Mouse (Mus musculus) cerebral cortex, adult 2 months (tissue): ENCODE measurements around the gene Ppip5k1.

Experiments used
- WGBS: fragments of 180-500 bp; shearing (Covaris S2); methylation state at CpG from one replicate; pipeline ENCODE4 v1.1.7; 2018; 5-methylcytosine and 5-hydroxymethylcytosine counted together

Gene Ppip5k1

DNA sequence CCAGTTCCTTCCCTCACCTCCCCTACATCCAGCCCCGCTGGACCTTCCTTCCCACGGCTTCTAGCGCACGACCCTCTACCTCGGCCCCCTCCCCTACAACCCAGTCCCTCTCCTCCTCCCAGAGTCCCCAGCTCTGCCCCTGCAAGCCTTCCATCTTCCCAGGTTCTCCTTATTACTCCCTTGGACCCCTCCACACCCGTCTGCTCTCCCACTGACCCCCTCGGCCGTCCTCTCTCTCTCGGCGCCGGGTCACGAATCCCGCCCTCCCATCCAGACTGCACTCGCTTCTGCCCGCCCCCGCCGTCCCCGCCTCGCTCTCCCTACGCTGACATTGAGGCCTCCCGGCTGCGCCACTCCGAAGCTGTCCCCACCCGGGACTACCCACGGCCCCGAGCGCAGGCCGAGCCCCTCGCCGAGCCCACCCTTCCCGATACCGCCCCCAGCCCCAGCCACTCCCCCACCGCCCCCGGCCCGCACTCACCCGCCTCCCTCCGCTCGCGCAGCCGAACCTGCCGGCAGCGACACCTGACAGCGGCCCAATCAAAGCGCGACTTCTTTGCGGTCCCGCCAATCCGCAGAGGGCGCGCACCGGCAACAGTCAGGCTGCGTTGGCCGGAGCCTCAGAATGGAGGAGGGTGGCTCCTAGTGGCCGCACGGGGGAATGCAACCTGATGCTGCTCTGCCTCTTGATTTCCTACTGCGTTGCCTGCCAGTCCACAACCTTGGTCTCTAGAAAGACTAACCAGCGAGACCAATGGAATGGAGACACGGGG lies at the start of gene Ppip5k1:
Gene Ppip5k1, minus strand, starts transcription at position 577 of the 773 bp plus-strand sequence.
- under 1% methylated on average over 57 of the region's 58 CpGs for WGBS

DNA sequence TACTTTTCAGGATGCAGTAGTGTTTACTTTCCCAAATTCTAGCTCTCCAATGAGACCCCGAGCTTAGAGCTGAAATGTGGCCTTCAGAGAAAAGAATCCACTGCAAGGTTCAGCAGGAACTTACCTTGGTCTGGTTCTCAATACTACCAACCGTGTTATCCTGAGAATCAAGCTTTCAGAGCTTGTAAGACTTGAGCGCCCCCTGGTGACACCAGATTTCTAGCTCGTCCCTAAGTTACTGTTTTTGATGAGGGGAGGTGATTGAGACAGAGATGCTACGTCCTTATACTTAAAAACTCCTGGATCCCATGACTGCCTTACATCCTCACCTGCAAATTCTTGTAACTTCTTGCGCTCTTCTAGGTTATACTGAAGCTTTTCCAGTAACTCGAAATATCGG lies 41.4 kb upstream of the Ppip5k1 start:
- 13% methylated on average over 8 of the region's 8 CpGs for WGBS

DNA sequence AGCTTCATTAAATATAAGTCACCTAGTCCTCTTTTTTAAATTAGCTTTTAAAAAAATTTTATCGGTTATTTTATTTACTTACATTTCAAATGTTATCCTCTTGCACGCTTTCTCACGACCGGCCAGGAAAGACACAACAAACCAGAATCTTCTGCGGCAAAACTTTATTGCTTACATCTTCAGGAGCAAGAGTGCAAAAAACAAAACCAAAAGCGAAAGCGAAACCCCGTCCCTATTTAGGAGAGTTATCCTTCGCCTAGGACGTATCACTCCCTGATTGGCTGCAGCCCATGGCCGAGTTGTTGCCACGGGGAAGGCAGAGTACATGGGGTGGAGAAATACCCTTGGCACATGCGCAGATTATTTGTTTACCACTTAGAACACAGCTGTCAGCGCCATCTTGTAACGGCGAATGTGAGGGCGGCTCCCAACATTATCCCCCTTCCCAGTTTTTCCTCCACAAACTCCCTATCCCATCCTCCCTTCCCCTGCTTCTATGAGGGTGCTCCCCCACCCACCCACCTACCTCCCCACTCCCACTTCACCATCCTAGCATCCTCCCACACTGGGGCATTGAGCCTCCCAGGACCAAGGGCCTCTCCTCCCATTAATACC lies 31.9 kb upstream of the Ppip5k1 start, which contains the start of gene Strc:
Gene Strc, minus strand, starts transcription at position 208 of the 615 bp plus-strand sequence.
- 93% methylated on average over 17 of the region's 17 CpGs for WGBS

DNA sequence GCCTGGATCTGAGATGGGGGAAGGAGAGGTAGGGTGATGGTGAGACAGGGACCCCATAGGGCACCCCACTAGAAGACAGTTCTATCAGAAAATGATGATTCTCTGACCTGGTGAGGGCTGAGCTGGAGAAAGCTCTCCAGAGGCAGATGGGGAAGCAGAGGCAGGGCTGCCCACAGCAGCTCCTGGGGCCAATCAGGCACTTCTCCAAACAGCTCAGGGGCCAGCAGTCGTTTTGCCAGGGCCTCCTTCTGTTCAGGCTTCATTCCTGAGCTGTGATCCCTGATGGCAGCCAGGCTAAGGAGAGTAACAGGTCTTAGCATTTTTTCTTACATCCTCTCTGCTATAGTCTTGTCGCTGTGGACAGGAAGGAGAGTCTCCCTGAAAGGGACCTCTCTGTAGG lies 19.6 kb upstream of the Ppip5k1 start:
- 50% methylated on average over 2 of the region's 2 CpGs for WGBS

DNA sequence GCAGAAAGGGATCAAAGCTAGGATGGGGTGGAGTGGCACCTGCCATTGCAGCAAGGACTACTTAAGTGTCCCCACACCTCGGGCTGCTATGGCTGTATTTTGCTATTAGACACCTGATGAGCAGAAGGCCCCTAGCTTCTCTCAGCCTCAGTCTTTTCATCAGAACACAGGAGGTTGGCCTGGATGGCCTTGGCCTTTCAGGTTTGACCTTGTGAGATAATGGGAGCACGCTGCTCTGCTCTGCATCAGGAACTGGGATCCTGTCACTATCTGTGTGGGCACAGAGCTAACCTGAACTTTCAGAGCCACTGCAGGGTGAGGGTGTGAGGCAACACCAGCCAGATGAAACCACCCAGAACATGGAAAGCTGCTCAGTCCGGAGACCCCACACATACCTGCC lies 17.1 kb upstream of the Ppip5k1 start:
- WGBS, result 87% methylated on average over 3 of the region's 3 CpGs

DNA sequence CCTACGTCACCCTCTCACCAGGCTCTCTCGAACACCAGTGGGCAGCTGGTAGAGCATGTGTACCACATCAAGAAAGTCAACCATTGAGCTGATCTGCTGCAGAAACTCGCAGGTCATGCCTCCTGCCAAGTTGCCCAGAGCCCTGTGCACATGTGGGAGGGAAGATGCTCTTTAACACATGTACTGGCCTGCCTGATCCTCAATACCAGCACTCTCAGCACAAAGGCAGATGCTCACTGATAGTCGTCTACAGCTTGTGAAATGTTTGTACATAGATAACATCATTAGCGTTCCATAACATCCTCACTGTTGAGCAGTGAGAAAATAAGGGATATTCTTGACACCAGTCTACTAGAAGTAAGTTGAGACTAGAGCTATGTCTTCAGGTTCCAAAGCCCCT lies 15.7 kb upstream of the Ppip5k1 start:
- WGBS, result 87% methylated on average over 5 of the region's 5 CpGs

DNA sequence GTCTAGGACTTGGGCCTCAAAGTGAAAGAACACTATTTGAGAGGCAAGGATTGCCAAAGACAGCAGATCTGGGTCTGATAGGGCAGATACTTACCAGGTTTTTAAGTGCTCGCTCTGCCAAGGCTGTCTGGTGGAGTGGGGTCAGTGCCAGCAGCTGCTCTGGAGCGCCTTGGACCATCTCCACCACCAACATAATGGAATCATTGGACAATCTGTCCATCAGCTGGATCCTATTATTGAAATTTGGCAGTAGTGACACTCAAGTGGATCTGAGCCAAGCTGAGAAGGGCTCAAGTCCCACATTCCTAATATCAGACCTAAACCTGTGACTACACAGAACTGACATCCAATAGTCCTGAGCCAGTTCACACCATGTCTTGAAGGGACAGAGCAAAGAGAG lies 13.6 kb upstream of the Ppip5k1 start:
- WGBS, result 66% methylated on average over 2 of the region's 2 CpGs

DNA sequence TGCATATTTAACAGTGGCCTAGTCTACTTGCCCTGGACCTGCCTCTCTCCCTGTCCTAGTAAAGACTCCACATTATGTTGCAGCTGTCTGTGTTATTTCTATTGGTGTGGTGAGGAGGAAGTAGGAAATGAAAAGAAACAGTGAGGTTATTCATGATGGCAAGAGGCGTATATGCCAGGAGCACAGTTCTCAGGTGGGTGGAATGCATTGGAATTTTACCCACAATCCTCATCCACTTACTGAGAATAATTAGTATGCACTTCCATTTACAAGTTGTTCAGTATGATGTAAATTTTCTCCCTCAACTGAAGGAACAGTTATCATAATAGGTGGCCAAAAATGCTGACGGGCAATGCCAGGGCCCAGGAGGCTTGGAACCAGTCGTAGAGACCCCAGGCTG lies 8.5 kb upstream of the Ppip5k1 start:
- 43% methylated on average over 3 of the region's 3 CpGs for WGBS

DNA sequence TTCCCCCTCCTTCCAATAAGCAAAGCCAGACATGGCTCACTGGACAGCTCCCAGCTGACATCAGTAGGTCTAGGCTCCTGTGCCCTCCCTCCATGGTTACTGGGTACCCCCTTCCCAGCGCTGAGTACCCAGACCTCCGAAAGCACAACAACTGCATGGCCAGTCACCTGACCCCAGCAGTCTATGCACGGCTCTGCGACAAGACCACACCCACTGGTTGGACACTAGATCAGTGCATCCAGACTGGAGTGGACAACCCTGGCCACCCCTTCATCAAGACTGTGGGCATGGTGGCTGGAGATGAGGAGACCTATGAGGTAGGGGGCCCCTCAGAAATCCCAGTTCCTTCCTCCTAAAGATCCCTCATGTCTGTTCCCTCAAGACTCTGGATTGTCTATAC lies 4.3 kb upstream of the Ppip5k1 start:
- WGBS, result 33% methylated on average over 4 of the region's 4 CpGs

DNA sequence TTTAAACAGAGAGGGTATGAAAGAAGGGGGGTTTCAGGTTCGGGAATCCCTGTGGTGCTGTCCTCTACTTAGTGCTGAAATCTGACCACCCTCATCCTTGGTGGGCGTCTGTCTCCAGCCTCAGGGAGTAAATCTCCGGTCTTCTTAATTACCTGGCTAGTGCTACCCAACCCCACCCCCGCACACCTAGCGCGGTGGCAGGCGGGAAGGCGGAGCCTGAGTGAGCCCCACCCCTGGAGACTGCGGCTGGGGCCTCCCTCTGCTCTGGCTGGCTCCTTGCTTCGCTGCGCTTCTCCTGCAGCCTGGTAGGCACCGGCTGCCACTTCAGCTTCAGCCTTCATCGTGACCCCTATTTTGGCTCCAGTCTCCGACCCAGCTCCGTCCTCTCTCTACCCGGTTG lies 3.2 kb upstream of the Ppip5k1 start:
- WGBS, result 1% methylated on average over 16 of the region's 16 CpGs

DNA sequence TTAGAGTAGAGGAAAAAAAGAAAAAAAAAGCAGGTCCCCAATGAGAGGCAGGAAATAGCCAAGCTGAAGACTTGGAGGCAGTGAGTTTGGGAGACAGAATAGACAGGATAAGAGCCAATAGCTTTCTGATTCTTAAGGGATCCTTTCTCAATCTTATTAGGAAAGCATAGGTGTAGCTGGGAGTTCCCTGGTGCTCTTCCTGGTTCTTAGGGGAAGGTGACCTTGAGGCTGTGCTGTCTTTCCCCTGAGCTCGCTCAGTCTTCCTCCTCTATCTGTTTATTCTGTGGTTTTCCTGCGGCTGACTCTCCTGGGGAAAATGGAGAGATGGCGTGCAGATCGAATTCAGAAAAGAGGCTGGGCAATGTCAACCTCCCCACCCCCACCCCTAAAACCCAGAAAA lies 2.8 kb upstream of the Ppip5k1 start:
- WGBS, result 3% methylated on average over 4 of the region's 4 CpGs

DNA sequence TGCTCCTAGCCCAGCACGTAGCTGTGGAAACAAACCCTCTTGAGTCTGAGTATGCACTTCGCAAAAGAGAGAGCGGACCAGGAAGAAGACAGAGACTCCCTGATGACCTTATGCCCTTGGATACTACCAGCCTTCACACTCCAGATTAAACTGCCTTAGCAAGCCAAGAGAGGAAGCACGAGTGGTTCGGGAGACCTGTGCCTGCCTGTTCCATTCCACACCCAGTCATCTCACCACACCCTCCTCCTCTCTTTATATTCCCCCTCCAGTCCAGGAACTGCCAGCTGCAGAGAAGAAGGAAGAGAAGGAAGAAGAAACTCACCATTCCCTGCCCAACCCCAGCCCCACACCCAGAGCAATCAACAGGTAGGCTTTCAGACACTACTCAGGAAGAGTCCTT lies 2.3 kb upstream of the Ppip5k1 start, which contains the start of gene Ckmt1:
Gene Ckmt1, plus strand, starts transcription at position 221 of the 400 bp plus-strand sequence.
- WGBS, result 60% methylated on average over 5 of the region's 5 CpGs

DNA sequence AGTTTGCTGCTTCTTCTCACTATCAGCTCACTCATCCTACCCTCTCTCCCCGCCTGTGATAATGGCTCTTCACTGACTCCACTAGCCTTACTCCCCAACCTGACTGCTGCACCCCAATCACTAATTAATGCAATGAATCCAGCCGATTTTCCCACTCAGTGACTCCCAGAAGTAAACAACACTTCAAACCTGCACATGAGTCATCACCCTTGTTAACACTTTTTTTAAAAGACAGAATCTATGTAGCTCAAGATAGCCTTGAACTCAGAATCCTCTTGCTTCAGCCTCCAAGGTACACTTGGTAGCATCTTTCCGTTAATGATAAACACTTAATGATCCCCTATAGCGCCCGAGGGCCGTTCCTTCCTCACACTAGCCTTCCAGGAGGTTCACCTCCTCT lies 818 bp downstream of the Ppip5k1 start:
- WGBS, result 3% methylated on average over 6 of the region's 6 CpGs

DNA sequence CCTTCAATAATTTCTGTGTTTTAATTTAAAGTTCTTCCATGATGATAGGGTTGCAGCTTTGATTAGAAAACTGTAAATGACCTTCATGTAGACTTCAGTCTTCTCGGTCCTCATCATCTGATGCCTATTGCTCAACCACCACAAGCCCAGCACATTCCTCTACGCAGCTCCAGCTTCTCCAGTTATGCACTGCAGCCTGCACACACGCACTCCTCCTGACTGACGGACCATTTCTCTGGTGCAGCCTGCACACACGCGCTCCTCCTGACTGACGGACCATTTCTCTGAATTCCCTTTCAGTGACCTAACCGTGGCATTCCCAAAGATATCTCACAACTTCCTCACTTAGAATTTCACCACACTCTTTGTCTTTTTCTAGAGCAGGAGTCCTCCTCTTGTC lies 2.0 kb downstream of the Ppip5k1 start:
- WGBS, result 62% methylated on average over 8 of the region's 8 CpGs

DNA sequence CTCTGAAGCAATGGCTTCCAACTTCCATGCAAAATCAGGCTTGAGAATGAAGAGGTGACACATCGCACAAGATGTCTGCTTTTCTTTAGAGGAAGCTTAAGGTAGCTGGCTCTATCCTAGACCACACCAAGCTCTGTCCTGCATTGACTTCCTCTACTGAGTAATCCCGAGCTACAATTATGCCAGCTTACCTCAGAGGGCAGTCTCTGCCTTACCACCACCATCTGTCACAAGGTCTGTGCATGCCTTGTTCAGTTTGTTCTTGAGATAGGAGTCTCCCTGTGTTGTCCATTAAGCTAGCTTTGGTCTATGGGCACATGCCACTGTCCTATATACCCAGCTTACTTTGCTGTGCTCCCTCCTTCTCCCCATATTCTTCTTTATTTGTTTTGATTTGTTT lies 25.7 kb downstream of the Ppip5k1 start:
- 83% methylated on average over 2 of the region's 2 CpGs for WGBS

DNA sequence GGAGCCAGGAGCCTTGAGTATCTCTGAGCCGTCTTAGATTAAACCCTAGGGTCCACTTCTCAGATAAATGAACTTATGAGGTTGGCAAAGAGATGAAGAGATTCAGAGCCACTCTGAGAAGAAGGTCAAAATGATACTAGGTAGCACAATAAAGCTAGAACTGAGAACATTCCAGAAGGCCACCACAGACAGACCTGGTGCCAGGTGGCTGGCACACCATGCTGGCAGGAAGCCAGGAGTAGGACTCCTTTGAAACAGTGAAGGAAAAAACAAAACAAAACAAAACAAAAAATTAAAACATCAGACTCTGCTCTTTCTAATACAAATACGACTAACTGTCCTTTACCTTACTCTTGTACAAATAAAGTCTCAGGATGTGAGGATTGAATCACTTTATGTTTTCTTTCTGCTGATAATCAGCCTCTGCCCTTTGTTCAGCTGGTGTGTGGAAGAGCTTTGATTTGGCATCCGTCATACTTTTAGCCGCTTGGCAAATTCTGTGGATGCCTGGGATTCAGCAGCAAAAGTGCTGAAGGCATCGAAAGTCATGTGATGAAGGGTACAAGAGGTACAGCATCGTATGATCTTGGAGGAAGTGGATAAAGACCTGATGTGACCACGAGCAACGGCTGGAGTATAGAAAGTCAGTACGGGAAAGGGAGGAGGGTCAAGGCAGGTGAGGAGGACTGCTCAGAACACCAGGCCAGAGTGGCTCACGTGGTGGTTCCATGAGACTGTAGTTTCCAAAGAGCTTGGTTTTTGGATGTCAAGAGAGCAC lies 31.3 kb downstream of the Ppip5k1 start:
- WGBS, result 84% methylated on average over 10 of the region's 10 CpGs

DNA sequence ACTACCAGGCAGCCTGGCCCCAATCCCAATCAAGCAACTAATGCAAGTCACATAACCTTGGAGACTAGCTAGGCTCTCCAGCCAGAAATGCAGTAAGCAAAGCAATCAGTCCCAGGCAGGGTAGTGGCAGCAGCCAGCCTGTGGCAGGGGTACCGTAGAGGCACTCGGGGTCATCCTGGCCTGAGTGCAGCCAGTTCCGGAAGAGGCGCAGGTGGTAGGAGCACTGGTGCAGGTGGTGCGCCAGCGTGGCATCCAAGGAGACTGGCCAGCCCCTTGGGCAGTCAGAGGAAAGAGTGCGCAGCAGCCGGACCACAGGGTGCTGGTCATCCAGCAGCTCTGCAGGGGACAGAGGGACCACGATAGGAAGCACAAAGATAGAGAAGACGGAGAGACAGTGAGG lies 32.2 kb downstream of the Ppip5k1 start:
- WGBS, result 79% methylated on average over 10 of the region's 10 CpGs

DNA sequence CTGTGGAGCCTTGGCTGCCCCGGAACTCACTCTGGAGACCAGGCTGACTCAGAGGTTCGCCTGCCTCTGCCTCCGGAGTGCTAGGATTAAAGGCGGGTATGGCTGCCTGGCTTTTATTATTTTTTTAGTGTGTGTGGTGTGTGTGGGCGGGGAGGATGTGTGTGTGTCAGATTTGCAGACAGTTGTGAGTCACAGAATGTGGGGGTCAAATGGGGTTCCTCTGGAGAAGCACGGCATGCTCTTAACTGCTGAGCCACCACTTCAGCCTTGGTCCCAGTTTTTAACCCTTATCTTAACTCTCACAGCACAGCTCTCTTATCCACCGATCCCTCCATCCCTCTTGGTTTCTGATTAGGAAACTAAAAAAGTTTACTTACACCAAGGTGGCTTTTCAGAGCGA lies 38.9 kb downstream of the Ppip5k1 start:
- 72% methylated on average over 8 of the region's 8 CpGs for WGBS

DNA sequence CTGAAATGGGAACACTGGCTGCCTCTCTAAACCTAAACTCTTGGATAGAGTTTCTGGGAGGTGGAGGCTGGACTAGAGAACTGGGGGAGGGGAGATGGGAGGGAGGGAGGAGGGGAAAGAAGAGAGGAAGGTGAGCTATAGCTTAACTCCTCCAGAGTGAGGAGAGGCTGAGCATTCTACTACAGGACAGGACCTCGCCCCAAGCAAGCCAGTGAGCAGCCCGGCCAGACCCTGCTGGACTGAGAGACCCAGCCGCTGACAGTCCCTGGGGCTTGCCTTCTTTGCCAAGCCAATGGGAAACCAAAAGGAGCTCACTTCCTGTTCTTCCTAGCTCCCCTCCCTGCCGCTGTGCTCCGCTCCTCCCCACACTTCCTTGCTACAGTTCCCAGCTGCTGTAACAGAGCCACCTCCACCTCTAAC lies 46.2 kb downstream of the Ppip5k1 start:
- 48% methylated on average over 5 of the region's 5 CpGs for WGBS

DNA sequence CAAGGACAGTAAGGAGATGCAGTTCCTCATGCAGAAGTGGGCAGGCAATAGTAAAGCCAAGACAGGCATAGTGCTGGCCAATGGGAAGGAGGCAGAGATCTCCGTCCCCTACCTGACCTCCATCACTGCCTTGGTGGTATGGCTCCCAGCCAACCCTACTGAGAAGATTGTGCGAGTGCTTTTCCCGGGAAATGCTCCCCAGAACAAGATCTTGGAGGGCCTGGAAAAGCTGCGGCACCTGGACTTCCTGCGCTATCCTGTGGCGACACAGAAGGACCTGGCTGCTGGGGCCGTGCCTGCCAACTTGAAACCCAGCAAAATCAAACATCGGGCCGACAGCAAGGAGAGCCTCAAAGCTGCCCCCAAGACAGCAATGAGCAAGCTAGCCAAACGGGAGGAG lies 55.2 kb downstream of the Ppip5k1 start:
- 41% methylated on average over 10 of the region's 10 CpGs for WGBS

DNA sequence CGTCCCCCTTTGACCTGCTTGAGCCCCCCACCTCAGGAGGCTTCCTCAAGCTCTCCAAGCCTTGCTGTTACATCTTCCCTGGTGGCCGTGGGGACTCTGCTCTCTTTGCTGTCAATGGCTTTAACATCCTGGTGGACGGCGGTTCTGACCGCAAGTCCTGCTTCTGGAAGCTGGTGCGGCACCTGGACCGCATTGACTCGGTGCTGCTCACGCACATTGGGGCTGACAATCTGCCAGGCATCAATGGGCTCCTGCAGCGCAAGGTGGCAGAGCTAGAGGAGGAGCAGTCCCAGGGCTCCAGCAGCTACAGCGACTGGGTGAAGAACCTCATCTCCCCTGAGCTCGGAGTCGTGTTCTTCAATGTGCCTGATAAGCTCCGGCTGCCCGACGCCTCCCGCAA lies 55.7 kb downstream of the Ppip5k1 start:
- WGBS, result 65% methylated on average over 17 of the region's 17 CpGs

DNA sequence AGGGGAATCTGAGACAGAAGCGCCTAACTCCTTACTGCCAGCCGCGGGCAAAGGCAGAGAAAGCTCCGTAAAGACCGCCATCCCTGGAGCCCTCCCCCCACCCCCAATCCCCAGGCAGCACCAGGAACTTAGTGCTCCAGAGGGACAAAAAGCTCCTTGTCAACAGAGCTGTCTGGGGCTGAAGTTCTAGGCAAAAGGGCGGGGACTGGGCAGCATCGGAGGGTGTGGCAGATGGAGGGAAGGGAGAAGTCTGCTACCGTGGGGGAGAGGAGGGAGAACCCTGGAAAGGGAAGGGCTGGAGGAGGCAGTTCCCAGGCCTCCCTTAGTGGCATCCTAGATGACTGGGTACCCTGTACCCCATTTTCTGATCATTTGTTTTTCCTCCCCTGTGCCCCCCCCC lies 57.1 kb downstream of the Ppip5k1 start:
- 12% methylated on average over 8 of the region's 8 CpGs for WGBS

DNA sequence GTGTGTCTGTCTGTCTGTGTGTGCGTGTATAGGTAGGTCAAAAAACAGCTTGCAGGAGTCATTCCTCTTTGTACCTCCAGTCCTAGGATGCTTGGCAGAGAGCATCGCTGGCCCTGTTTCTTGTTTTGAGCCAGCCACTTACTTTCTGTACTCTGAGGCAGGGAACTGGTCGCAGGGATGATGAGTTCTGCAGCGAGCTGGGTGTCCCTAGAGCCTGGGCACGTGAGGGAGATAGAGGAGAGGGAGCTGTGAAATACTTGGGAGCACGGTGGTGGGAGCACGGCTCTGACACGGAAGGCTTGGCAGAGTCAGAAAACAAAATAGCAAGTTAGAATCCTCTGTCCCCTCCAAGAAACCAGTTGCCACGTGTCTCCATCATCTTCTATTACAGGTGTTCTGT lies 57.5 kb downstream of the Ppip5k1 start:
- WGBS, result 11% methylated on average over 9 of the region's 9 CpGs
